Mouse (Mus musculus): ENCODE data around the gene Ccm2. TPM values are rescaled to one million over a fixed set of nuclear protein-coding genes. Genes with fewer than 3 reads are reported as not detected.

The Ccm2 gene
- polyA plus RNA-seq (2014; fragmentation: Nextera tagmentation; extraction: Ambion mirVana), result 82.8 and 86.2 TPM in 2 replicates

DNA sequence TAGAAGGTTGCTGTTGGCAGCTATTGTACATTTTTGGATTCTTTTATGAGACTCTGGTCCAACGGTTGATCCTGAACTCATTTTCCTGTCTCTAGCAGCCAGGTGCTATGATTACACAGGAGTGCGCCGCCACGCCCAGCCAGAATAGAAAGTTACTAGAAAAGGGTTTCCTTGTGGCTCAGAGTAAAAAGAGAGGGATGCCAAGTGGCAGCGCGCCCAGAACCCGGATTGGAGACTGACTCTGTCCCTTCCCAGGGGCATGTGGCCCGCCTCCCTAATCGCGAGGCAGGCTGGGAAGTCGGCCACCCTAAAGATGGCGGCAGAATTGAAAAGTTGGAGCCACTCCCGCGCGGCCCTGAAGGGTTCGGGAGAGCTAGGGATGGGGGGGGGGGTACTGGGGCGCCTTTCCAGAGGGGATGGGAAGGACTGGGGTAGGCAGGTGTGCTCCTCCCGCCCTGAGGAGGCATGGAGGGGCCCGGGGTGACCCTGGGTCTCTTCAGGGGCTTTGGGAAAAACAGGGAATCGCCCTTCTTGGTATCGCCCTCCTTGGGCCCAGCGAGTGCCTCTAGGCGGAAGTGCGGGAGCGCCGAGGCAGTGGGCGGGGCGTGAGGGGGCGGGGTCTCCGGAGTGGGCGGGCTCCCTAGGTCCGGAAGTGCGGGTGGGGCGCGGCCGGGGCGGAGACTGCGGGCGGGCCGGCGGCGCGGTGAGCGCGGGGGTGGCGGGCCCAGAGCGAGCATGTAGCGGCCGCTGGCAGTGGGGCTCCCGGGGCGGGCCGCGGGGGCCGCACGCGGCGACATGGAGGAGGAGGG, at the start of gene Ccm2:
Gene Ccm2, plus strand, starts transcription at position 683 of the 809 bp plus-strand sequence.
- H3K27me3 ChIP-seq (ENCODE audit: control insufficient read depth, insufficient read depth, low read length), result no peaks in the 10 kb centered on the region
- H3K4me2 ChIP-seq (replicated peaks; ENCODE audit: low read depth, low read length), result peak within 1 kb of the TSS; percentile 80
- H3K9ac ChIP-seq (replicated peaks; ENCODE audit: low read depth, low read length), result peak within 1 kb of the TSS; percentile 67
- no peaks in the 10 kb centered on the region for H3K36me3 ChIP-seq (ENCODE audit: control insufficient read depth, insufficient read depth, low read length)
- under 1% methylated on average over 52 of the region's 57 CpGs for WGBS
- peak within 1 kb of the TSS; percentile 98 for H3K27ac ChIP-seq (ENCODE audit: low read length)
- no peaks in the 10 kb centered on the region for H3K9me3 ChIP-seq (ENCODE audit: control insufficient read depth, low read depth, low read length)
- peak within 1 kb of the TSS; percentile 77 for H3K4me3 ChIP-seq (ENCODE audit: low read depth, low read length)
- ATAC-seq (ENCODE audit: insufficient number of reproducible peaks, insufficient read depth, low FRiP score, low read depth), result peak; percentile 95
- H3K4me1 ChIP-seq (ENCODE audit: control insufficient read depth, insufficient read depth, low read length), result peaks cover 9% of the 10 kb centered on the region; the same call in 1 of the 2 replicates

DNA sequence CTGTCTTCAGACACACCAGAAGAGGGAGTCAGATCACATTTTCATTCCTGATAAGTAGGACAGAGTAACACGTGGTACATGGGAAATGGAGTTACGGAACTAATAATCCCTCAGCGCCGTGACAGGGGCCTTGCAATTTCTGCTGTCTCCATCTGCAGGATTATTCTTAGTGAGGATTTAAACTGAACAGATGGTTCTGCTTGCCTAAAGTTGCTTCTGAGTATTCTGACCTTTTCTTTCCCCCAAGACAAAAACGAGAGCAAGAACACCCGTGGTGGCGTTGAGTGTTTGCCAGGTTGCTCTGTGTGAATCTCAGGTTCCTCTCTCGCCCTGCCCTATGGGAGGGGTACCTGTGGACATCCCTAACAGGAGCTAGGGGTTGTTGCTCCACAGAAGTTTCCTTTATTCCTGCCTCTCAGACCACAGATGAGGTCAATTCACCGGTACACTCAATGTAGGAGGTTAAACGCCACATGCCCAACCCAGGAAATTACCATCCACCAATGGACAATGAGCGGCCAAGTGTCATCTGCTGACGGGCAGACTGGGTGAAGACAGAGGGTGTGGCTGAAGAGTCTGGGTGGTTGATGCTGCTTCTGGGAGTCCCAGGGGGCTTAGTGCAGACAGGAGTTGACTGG, 49.3 kb upstream of the Ccm2 start:
- 76% methylated on average over 12 of the region's 12 CpGs for WGBS
- H3K4me2 ChIP-seq (replicated peaks; ENCODE audit: low read depth, low read length), result no peak overlapping the region
- no peaks in the 10 kb centered on the region for H3K27me3 ChIP-seq (ENCODE audit: control insufficient read depth, insufficient read depth, low read length)
- no peaks in the 10 kb centered on the region for H3K9me3 ChIP-seq (ENCODE audit: control insufficient read depth, low read depth, low read length)
- H3K36me3 ChIP-seq (ENCODE audit: control insufficient read depth, insufficient read depth, low read length), result no peaks in the 10 kb centered on the region
- no peak for ATAC-seq (ENCODE audit: insufficient number of reproducible peaks, insufficient read depth, low FRiP score, low read depth)
- no peak overlapping the region for H3K4me3 ChIP-seq (ENCODE audit: low read depth, low read length)
- H3K9ac ChIP-seq (replicated peaks; ENCODE audit: low read depth, low read length), result no peak overlapping the region
- H3K4me1 ChIP-seq (ENCODE audit: control insufficient read depth, insufficient read depth, low read length), result no peaks in the 10 kb centered on the region
- H3K27ac ChIP-seq (ENCODE audit: low read length), result no peak overlapping the region

DNA sequence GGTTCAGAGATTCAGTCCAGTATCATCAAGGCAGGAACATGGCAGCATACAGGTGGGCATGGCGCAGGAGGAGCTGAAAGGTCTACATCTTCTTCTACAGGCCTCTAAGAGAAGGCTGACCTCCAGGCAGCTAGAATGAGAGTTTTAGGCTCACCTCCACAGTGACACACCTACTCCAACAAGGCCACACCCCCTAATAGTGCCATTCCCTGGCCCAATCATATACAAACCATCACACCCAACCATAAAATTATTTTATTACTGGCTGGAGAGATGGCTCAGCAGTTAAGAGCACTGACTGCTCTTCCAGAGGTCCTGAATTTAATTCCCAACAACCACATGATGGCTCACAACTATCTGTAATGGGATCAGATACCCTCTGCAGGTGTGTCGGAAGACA, 44.2 kb upstream of the Ccm2 start:
- Histone ChIP-seq H3K4me1 (ENCODE audit: control insufficient read depth, insufficient read depth, low read length) (no peaks in the 10 kb centered on the region), H3K9ac (replicated peaks; ENCODE audit: low read depth, low read length) (no peak overlapping the region), H3K27ac (ENCODE audit: low read length) (no peak overlapping the region), H3K4me2 (replicated peaks; ENCODE audit: low read depth, low read length) (no peak overlapping the region), H3K27me3 (ENCODE audit: control insufficient read depth, insufficient read depth, low read length) (no peaks in the 10 kb centered on the region), H3K4me3 (ENCODE audit: low read depth, low read length) (no peak overlapping the region), H3K36me3 (ENCODE audit: control insufficient read depth, insufficient read depth, low read length) (no peaks in the 10 kb centered on the region), H3K9me3 (ENCODE audit: control insufficient read depth, low read depth, low read length) (no peaks in the 10 kb centered on the region)
- ATAC-seq (ENCODE audit: insufficient number of reproducible peaks, insufficient read depth, low FRiP score, low read depth), result no peak
- 93% methylated on average over 2 of the region's 2 CpGs for WGBS

DNA sequence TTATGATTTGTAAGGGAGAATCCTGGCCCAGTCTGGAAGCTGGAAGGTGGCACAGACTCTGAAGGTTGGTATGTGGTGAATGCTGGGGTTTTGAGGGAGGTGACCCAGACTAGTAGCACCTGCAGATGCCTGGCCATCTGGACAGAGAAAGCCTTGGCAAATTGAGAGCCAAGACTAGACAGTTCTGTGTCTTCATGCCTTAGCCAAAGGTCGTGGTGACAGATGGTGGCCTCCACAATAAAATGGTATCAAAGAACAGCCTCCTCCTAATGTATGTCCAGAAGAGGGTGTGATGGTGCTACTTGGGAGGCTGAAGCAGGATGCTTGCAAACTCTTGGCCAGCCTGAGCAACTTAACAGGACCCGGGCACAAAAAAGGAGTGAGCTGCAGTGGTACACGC, 42.5 kb upstream of the Ccm2 start:
- Histone ChIP-seq H3K27ac (ENCODE audit: low read length) (no peak overlapping the region), H3K27me3 (ENCODE audit: control insufficient read depth, insufficient read depth, low read length) (no peaks in the 10 kb centered on the region), H3K4me2 (replicated peaks; ENCODE audit: low read depth, low read length) (no peak overlapping the region), H3K4me3 (ENCODE audit: low read depth, low read length) (no peak overlapping the region), H3K4me1 (ENCODE audit: control insufficient read depth, insufficient read depth, low read length) (no peaks in the 10 kb centered on the region), H3K36me3 (ENCODE audit: control insufficient read depth, insufficient read depth, low read length) (no peaks in the 10 kb centered on the region), H3K9ac (replicated peaks; ENCODE audit: low read depth, low read length) (no peak overlapping the region), H3K9me3 (ENCODE audit: control insufficient read depth, low read depth, low read length) (no peaks in the 10 kb centered on the region)
- no peak for ATAC-seq (ENCODE audit: insufficient number of reproducible peaks, insufficient read depth, low FRiP score, low read depth)
- WGBS, result 75% methylated on average over 3 of the region's 3 CpGs

DNA sequence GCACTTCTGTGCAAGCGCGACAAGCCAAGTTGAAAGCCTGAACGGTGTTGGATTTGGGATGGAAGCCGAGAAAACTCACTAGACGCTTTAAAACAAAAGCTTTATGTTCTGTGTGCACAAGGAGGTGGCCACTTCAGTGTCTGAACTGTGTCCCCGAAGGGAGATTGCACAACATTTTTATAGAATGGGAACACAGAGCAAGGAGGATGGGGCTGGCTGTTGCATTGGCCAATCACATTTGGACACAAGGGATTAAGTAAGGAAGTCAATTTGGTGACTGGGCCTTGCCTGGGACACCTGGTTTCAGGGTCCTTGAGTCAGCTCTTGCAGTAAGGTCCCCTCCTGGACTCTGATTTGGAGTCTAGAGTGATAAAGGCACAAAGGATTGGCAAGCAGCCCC, 42.0 kb upstream of the Ccm2 start:
- H3K4me2 ChIP-seq (replicated peaks; ENCODE audit: low read depth, low read length), result no peak overlapping the region
- no peak overlapping the region for H3K27ac ChIP-seq (ENCODE audit: low read length)
- H3K27me3 ChIP-seq (ENCODE audit: control insufficient read depth, insufficient read depth, low read length), result no peaks in the 10 kb centered on the region
- ATAC-seq (ENCODE audit: insufficient number of reproducible peaks, insufficient read depth, low FRiP score, low read depth), result no peak
- no peaks in the 10 kb centered on the region for H3K4me1 ChIP-seq (ENCODE audit: control insufficient read depth, insufficient read depth, low read length)
- 70% methylated on average over 6 of the region's 6 CpGs for WGBS
- no peaks in the 10 kb centered on the region for H3K36me3 ChIP-seq (ENCODE audit: control insufficient read depth, insufficient read depth, low read length)
- no peak overlapping the region for H3K9ac ChIP-seq (replicated peaks; ENCODE audit: low read depth, low read length)
- no peaks in the 10 kb centered on the region for H3K9me3 ChIP-seq (ENCODE audit: control insufficient read depth, low read depth, low read length)
- no peak overlapping the region for H3K4me3 ChIP-seq (ENCODE audit: low read depth, low read length)

DNA sequence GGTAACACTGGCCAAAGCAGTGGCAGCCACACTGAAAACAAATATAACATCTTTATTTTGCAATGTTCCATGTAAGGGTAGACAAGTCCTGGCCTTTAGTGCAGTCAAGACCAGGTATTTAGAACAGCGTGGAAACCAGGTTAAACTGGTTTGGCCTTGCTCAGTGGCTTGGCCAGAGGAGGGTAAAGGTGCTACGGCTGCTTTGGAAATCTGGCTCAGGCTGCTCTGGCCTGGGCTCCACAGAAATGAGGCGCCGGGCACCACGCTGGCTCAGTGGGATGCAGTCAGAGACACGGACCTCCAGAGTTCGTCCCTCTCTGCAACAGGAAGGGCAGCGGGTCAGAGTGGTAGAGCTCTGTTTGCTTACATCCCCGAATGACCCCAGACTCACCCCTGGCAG, 40.2 kb upstream of the Ccm2 start:
- H3K9me3 ChIP-seq (ENCODE audit: control insufficient read depth, low read depth, low read length), result no peaks in the 10 kb centered on the region

DNA sequence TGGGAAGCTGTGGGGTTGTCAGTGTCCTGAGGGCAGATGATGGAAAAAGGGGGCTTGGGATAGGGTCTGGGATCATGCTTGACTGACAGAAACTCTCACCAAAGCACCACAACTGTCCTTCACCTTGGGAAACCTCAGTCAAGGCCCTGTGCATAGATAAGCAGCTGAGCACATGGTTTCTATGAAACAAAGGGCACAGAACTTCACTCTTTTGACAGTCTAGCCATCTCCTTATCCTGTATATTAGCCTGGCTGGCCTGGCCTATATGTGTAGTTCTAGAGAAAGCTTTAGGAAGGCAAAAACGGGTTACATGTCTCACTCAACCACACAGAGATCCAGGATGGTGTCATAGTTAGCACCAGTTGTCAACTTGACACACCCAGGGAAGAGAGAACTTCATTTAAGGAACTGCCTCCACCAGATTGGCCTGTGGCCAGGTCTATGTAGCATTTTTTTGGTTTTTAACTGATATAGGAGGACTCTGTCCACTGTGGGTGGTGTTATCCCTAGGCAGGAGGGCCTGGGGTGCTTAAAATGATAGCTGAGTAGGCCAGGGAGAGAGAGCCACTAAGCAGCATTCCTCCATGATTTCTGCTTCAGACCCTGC, 38.3 kb upstream of the Ccm2 start:
- Histone ChIP-seq H3K9ac (replicated peaks; ENCODE audit: low read depth, low read length) (no peak overlapping the region), H3K9me3 (ENCODE audit: control insufficient read depth, low read depth, low read length) (no peaks in the 10 kb centered on the region), H3K27ac (ENCODE audit: low read length) (no peak overlapping the region), H3K36me3 (ENCODE audit: control insufficient read depth, insufficient read depth, low read length) (no peaks in the 10 kb centered on the region), H3K27me3 (ENCODE audit: control insufficient read depth, insufficient read depth, low read length) (no peaks in the 10 kb centered on the region), H3K4me2 (replicated peaks; ENCODE audit: low read depth, low read length) (no peak overlapping the region), H3K4me1 (ENCODE audit: control insufficient read depth, insufficient read depth, low read length) (no peaks in the 10 kb centered on the region), H3K4me3 (ENCODE audit: low read depth, low read length) (no peak overlapping the region)
- no peak for ATAC-seq (ENCODE audit: insufficient number of reproducible peaks, insufficient read depth, low FRiP score, low read depth)
- 43% methylated on average over 1 of the region's 1 CpGs for WGBS

More for the DNA sequence above, 40.2 kb upstream of the Ccm2 start:
- no peaks in the 10 kb centered on the region for H3K36me3 ChIP-seq (ENCODE audit: control insufficient read depth, insufficient read depth, low read length)
- no peak overlapping the region for H3K4me2 ChIP-seq (replicated peaks; ENCODE audit: low read depth, low read length)
- H3K4me1 ChIP-seq (ENCODE audit: control insufficient read depth, insufficient read depth, low read length), result no peaks in the 10 kb centered on the region
- 63% methylated on average over 9 of the region's 9 CpGs for WGBS
- no peak for ATAC-seq (ENCODE audit: insufficient number of reproducible peaks, insufficient read depth, low FRiP score, low read depth)
- no peak overlapping the region for H3K9ac ChIP-seq (replicated peaks; ENCODE audit: low read depth, low read length)
- H3K27ac ChIP-seq (ENCODE audit: low read length), result no peak overlapping the region
- H3K4me3 ChIP-seq (ENCODE audit: low read depth, low read length), result no peak overlapping the region
- H3K27me3 ChIP-seq (ENCODE audit: control insufficient read depth, insufficient read depth, low read length), result no peaks in the 10 kb centered on the region

DNA sequence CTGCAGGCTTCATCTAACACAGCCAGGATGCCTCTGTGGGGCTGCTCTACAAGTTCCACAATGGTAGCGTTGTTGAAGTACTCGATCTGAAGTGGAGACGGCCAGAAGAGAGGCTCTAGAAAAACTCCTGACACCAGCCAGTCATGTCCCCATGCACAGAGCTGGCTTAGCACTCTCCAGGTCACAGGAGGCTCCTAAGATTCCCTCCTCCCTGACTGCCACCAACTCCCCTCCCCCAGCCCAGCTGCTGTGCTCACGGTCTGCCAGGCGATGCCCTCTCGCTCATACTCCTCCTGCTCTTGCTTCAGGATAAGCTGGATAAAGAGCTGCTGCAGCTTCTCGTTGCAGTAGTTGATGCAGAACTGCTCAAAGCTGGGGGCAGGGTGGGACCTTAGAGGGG, 31.9 kb upstream of the Ccm2 start:
- 37% methylated on average over 7 of the region's 7 CpGs for WGBS
- H3K36me3 ChIP-seq (ENCODE audit: control insufficient read depth, insufficient read depth, low read length), result no peaks in the 10 kb centered on the region
- H3K4me3 ChIP-seq (ENCODE audit: low read depth, low read length), result no peak overlapping the region
- H3K27me3 ChIP-seq (ENCODE audit: control insufficient read depth, insufficient read depth, low read length), result no peaks in the 10 kb centered on the region
- H3K27ac ChIP-seq (ENCODE audit: low read length), result no peak overlapping the region
- ATAC-seq (ENCODE audit: insufficient number of reproducible peaks, insufficient read depth, low FRiP score, low read depth), result no peak
- H3K9ac ChIP-seq (replicated peaks; ENCODE audit: low read depth, low read length), result no peak overlapping the region
- H3K9me3 ChIP-seq (ENCODE audit: control insufficient read depth, low read depth, low read length), result no peaks in the 10 kb centered on the region
- H3K4me1 ChIP-seq (ENCODE audit: control insufficient read depth, insufficient read depth, low read length), result no peaks in the 10 kb centered on the region
- H3K4me2 ChIP-seq (replicated peaks; ENCODE audit: low read depth, low read length), result no peak overlapping the region
